Mouse (Mus musculus) spleen, adult 2 months (tissue): ENCODE data around the gene Peli2. TPM values are rescaled to one million over a fixed set of nuclear protein-coding genes. Genes with fewer than 3 reads are reported as not detected.

Experiments
- DNase-seq, 2 experiments: peaks; one replicate each; pipeline versions ENCODE4 v3.0.0 to v3.0.0-alpha.2; 2012 to 2021; ENCODE audit warnings: low spot score in 2 of 2, low read depth in 1 of 2
- H3K27ac ChIP-seq: fragments of 200-500 bp; 2 replicates; pipeline ENCODE4 v1.5.1; 2012; ENCODE audit warnings: low read length, inconsistent platforms; ENCODE audit not compliant: insufficient read depth
- H3K27me3 ChIP-seq: fragments of 200-500 bp; 2 replicates; pipeline ENCODE4 v1.6.1; 2012; ENCODE audit warnings: mild to moderate bottlenecking, moderate library complexity, low read length, inconsistent platforms; ENCODE audit not compliant: control insufficient read depth, insufficient read depth
- H3K36me3 ChIP-seq: fragments of 200-500 bp; 2 replicates; pipeline ENCODE4 v1.6.1; 2012; ENCODE audit warnings: mild to moderate bottlenecking, low read length, inconsistent platforms; ENCODE audit not compliant: control insufficient read depth, insufficient read depth
- H3K4me1 ChIP-seq: fragments of 200-500 bp; 2 replicates; pipeline ENCODE4 v1.6.1; 2011; ENCODE audit warnings: inconsistent platforms; ENCODE audit not compliant: control insufficient read depth, insufficient read depth, insufficient read length
- H3K4me3 ChIP-seq: fragments of 200-500 bp; 2 replicates; pipeline ENCODE4 v1.5.1; 2011; ENCODE audit warnings: mild to moderate bottlenecking, inconsistent platforms; ENCODE audit not compliant: insufficient read depth, insufficient read length; ENCODE audit errors: extremely low read depth
- CTCF ChIP-seq: fragments of 200-500 bp; IDR thresholded peaks from 2 replicates; pipeline ENCODE4 v1.5.1; 2011; ENCODE audit warnings: mild to moderate bottlenecking, inconsistent platforms; ENCODE audit not compliant: insufficient read depth, insufficient read length, insufficient replicate concordance; ENCODE audit errors: extremely low read depth
- POLR2A ChIP-seq: fragments of 200-500 bp; IDR thresholded peaks from 2 replicates; pipeline ENCODE4 v1.6.1; 2011; ENCODE audit warnings: low read depth, low read length, inconsistent platforms
- WGBS: fragments of 180-500 bp; shearing (Covaris S2); methylation state at CpG from one replicate; pipeline ENCODE4 v1.1.7; 2018; 5-methylcytosine and 5-hydroxymethylcytosine counted together
- polyA plus RNA-seq: library from polyadenylated mRNA; depleted of rRNA; stranded (reverse); fragments of >200 nt; gene quantifications from 2 replicates; pipeline ENCODE4 v1.2.3, GENCODE M21; 2012

Gene Peli2
- polyA plus RNA-seq, 1 experiment: 3.1 TPM

- no peaks in the 10 kb centered on the region for H3K4me1 ChIP-seq
- 75% methylated on average over 3 of the region's 3 CpGs for WGBS
- no peak overlapping the region for H3K27ac ChIP-seq
- no peaks in the 10 kb centered on the region for H3K36me3 ChIP-seq
- no peak for TF ChIP-seq POLR2A
- no peak for TF ChIP-seq CTCF
- DNase-seq: no peak
- H3K27me3 ChIP-seq: no peaks in the 10 kb centered on the region
- H3K4me3 ChIP-seq: no peak overlapping the region
These were observed 192.6 kb downstream of the Peli2 start for GRCm38 (mm10) chr14:48313234-48313633.

- no peaks in the 10 kb centered on the region for H3K36me3 ChIP-seq
- H3K27ac ChIP-seq: no peak overlapping the region
- no peak overlapping the region for H3K4me3 ChIP-seq
- DNase-seq: no peak
- no peaks in the 10 kb centered on the region for H3K27me3 ChIP-seq
- H3K4me1 ChIP-seq: no peaks in the 10 kb centered on the region
- no peak for TF ChIP-seq CTCF
- no peak for TF ChIP-seq POLR2A
- 83% methylated on average over 8 of the region's 8 CpGs for WGBS
These were observed 195.8 kb downstream of the Peli2 start for GRCm38 (mm10) chr14:48316396-48316795.

GRCm38 (mm10) chr14:48323771-48324459, 203.3 kb downstream of the Peli2 start:
- DNase-seq: no peak
- Histone ChIP-seq H3K27ac (no peak overlapping the region), H3K4me1 (no peaks in the 10 kb centered on the region), H3K4me3 (no peak overlapping the region), H3K36me3 (no peaks in the 10 kb centered on the region), H3K27me3 (no peaks in the 10 kb centered on the region)
- 86% methylated on average over 18 of the region's 18 CpGs for WGBS
- no peak for TF ChIP-seq POLR2A
- no peak for TF ChIP-seq CTCF

- no peaks in the 10 kb centered on the region for H3K4me1 ChIP-seq
- 89% methylated on average over 4 of the region's 4 CpGs for WGBS
- no peak overlapping the region for H3K4me3 ChIP-seq
- H3K27me3 ChIP-seq: no peaks in the 10 kb centered on the region
- TF ChIP-seq POLR2A: no peak
- no peak for TF ChIP-seq CTCF
- H3K27ac ChIP-seq: no peak overlapping the region
- no peaks in the 10 kb centered on the region for H3K36me3 ChIP-seq
- no peak for DNase-seq
These were observed 203.8 kb downstream of the Peli2 start for GRCm38 (mm10) chr14:48324460-48324850.

GRCm38 (mm10) chr14:48327746-48328145, 207.1 kb downstream of the Peli2 start:
- Histone ChIP-seq H3K4me1 (no peaks in the 10 kb centered on the region; the same call in 1 of the 2 replicates), H3K27me3 (no peaks in the 10 kb centered on the region), H3K36me3 (no peaks in the 10 kb centered on the region), H3K4me3 (no peak overlapping the region), H3K27ac (no peak overlapping the region)
- 86% methylated on average over 3 of the region's 3 CpGs for WGBS
- no peak for DNase-seq
- no peak for TF ChIP-seq CTCF
- no peak for TF ChIP-seq POLR2A

GRCm38 (mm10) chr14:48329716-48330365, 209.2 kb downstream of the Peli2 start:
- WGBS: 87% methylated on average over 12 of the region's 12 CpGs
- TF ChIP-seq POLR2A: no peak
- TF ChIP-seq CTCF: no peak
- no peak for DNase-seq
- H3K4me1 ChIP-seq: no peaks in the 10 kb centered on the region; the same call in 1 of the 2 replicates
- H3K36me3 ChIP-seq: no peaks in the 10 kb centered on the region
- H3K27ac ChIP-seq: no peak overlapping the region
- no peak overlapping the region for H3K4me3 ChIP-seq
- H3K27me3 ChIP-seq: no peaks in the 10 kb centered on the region
